Mouse (Mus musculus) layer of hippocampus, adult 2 months (tissue): ENCODE data around the gene Olfr209. TPM values are rescaled to one million over a fixed set of nuclear protein-coding genes. Genes with fewer than 3 reads are reported as not detected.
"Not testable (repeated sequence)": the region's sequence is repeated elsewhere in the genome, so short reads cannot be mapped to it uniquely, and the experiment has no call there.

ENCODE experiments used
- DNase-seq, 2 experiments: peaks; one replicate each; pipeline ENCODE4 v3.0.0; 2022; ENCODE audit warnings: low spot score in 2 of 2
- H3K27ac ChIP-seq: fragments of 200-600 bp; 2 replicates; pipeline ENCODE4 v1.8.1; 2022
- H3K4me3 ChIP-seq: fragments of 200-600 bp; 2 replicates; pipeline ENCODE4 v1.8.1; 2022; ENCODE audit warnings: mild to moderate bottlenecking
- CTCF ChIP-seq: fragments of 200-600 bp; conservative IDR thresholded peaks from 2 replicates; pipeline ENCODE4 v1.8.1; 2022; ENCODE audit warnings: antibody characterized with exemption, mild to moderate bottlenecking, moderate library complexity
- long read RNA-seq, 2 experiments: library from polyadenylated mRNA; stranded (forward); transcript quantifications; one replicate each; pipeline ENCODE4 v2.0.0; 2021; ENCODE audit warnings: borderline mapping rate in 2 of 2
- total RNA-seq, 2 experiments: library from RNA; stranded (reverse); gene quantifications; 2 replicates each; pipeline ENCODE4 v1.2.3; 2021

Gene Olfr209
- not detected for total RNA-seq
- long read RNA-seq, experiment 1 = 0 reads
- long read RNA-seq, experiment 2 = 0 reads

DNA sequence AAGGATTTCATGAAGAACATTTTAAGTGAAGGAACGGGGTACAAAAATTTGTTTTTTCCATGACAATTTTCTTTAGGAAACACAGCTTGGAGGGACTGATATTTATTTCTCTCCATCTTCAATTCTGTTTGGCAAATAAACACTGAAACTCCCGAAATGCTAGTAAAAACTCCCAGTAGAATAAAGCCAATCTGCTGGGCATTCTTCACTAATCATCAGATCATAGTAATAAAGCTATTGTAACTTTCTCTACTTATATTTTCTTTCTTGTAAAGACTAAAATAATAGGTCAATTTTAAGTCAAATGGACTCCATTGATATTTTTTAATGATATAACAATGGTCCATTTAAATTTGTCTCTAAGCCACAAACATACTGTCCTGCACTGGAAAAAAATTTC, at the start of gene Olfr209:
TSS of gene Olfr209 (minus strand) at position 101 of the 400 bp plus-strand sequence.
- H3K27ac ChIP-seq = no peak within 1 kb of the TSS
- no peak within 1 kb of the TSS for H3K4me3 ChIP-seq
- TF ChIP-seq CTCF = no peak
- DNase-seq = no peak

DNA sequence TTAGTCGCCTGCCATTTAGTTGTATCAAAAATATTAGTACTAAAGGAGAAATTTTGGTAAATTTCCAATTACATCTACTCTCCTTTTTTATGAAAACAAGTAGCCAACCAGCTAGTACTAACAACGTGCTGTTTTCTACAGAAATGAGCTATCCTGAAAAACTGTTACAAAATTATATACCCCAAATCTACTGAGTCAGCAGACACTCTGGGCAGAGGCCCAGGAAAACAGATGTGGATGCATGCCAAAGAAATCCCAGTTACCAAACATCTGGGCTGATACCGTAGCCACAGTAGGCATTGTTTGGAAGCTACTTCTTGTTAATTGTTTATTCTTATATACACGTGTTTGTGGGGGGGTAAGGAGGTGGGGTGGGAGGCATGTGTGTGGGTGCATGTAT, 49.7 kb upstream of the Olfr209 start:
- DNase-seq = no peak
- no peak overlapping the region for H3K27ac ChIP-seq
- H3K4me3 ChIP-seq = no peak overlapping the region
- no peak for TF ChIP-seq CTCF

DNA sequence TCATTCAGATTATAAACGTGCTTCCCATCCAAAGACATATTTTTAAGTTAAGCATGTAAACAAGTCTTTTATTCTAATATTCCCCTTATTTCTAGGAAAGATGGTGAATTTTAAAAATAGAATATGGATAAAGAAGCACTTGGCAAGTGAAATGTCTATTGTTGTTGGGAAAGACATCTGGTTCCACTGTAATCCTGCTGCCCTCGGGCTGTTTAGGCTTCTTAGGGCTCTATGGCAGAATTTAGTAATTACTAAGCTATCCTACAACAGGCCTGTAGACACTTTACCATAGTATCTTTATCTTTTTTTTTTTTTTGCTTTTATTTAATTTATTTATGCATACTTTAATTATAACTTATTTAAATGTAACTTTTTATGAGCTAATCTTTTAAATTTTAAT, 46.0 kb upstream of the Olfr209 start:
- DNase-seq = no peak

DNA sequence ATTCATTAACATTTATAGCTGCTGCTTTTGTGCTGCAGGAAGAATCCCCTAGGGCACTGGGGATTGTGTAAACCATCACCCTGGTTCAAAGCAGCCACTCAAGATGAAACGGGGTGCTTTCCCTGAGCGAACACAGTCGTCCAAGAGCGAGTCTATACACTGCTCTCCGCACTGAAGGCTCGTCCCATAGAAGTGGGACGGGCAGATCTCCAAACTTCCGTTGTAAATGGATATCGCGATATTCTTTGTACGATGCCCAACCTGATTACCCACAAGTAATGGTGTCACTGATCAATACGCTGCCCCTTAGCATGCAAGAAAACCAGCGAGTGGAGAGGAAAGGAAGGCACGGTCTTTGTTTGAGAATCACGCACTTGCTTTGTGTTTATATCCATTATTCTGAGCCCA, 45.6 kb upstream of the Olfr209 start:
- TF ChIP-seq CTCF = no peak
- DNase-seq = no peak
- Histone ChIP-seq H3K4me3 (no peak overlapping the region), H3K27ac (no peak overlapping the region)

More for the DNA sequence above, 46.0 kb upstream of the Olfr209 start:
- no peak overlapping the region for H3K4me3 ChIP-seq
- H3K27ac ChIP-seq = no peak overlapping the region
- TF ChIP-seq CTCF = no peak

DNA sequence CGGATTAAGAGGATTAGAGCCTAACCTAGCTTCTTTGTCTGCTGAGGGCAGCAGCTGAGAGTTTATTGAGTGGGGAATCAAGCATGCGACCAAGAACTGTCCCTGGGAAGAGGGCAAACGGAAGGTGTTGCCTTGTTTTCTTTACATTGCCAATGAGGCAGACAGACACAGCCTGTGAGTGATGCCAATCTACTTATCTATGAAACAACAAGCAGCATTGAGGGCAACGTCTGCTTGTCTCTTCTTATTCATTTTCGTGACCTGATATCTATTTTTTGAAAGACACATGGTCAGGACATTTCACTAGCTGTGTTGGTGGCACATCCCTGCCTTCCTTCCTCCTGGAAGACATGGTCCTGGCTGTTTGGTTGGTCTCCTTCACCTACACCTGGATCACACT, 43.2 kb upstream of the Olfr209 start, which contains the start of gene Gabrr3:
TSS of gene Gabrr3 (plus strand) at position 301 of the 400 bp plus-strand sequence.
- no peak for TF ChIP-seq CTCF
- no peak for DNase-seq
- no peak within 1 kb of the TSS for H3K4me3 ChIP-seq
- H3K27ac ChIP-seq = no peak within 1 kb of the TSS

DNA sequence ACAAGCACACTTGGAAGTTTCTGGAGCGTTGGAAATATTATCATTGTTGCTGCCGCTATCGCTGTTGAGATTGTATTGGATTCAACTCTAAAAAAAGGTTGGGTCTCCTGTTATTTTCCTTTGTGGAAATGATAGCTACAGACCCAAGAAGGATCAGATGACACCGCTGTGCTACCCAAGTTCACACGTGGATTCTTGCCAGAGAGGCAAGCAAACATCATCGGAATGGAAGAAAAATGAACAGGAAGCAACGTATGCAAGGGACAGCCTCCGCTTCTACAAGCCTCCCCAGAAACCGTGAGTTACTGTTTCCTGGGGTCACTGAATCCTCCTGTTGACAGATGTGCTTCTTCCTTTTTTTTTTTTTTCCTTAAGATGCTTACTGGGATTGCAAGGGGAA, 41.0 kb upstream of the Olfr209 start:
- no peak for DNase-seq
- no peak overlapping the region for H3K4me3 ChIP-seq
- H3K27ac ChIP-seq = no peak overlapping the region
- TF ChIP-seq CTCF = no peak

DNA sequence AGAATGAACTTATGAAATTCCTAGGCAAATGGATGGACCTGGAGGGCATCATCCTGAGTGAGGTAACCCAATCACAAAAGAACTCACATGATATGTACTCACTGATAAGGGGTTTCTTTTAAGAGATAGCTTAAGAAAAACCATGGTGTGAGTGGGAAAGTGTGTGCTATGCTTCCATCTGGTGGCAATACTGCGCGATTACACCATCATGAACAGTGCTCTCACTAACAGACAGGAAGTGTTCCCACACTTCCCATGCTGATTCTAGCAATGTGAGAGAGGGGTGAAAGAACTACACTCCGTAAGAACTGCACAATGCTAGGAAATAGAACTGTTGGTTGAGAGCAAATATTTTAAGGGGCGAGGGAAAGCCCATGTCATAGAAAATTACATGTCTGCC, 39.9 kb upstream of the Olfr209 start:
- no peak overlapping the region for H3K27ac ChIP-seq

DNA sequence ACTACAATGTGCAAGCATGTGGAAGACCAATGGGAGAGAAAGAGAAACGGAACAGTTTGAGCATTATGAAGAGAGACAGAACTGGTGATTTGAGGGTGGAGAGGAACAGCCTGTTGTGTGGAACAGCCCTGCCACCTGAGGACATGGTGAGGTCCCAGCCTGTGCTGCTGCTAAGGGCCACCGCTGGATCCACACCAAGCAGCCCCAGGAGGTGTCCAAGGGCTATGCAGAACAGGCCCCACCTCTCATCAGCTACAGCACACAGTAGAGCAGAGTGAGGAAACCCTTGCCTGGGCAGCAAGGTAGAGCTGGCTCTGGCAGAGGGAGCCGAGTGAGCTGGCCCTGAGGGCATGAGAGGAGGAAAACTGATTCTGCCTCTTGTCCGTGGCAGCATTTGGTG, 38.2 kb upstream of the Olfr209 start:
- no peak overlapping the region for H3K4me3 ChIP-seq
- no peak for DNase-seq
- no peak for TF ChIP-seq CTCF
- no peak overlapping the region for H3K27ac ChIP-seq

More for the DNA sequence above, 39.9 kb upstream of the Olfr209 start:
- TF ChIP-seq CTCF = peak; percentile 81
- no peak overlapping the region for H3K4me3 ChIP-seq
- peak; percentile 27 to 33 for DNase-seq

DNA sequence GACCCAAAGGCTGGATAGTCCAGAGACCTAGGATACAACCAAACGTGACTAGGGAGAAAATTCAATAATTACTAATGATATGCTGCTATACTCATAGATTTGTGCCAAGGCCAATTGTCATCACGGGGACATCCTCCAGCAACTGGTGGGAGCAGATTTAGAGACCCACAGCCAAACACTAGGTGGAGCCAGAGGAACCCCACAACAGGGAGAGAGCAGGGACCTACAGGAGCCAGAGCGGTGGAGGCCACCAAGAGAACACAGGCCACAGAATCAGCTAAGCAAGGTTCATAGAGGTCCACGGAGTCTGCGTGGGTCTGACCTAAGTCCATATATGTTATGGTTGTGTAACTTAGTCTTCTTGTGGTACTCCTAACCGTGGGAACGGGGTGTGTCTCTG, 37.3 kb upstream of the Olfr209 start:
- DNase-seq = no peak
- TF ChIP-seq CTCF = peak; percentile 45
- H3K4me3 ChIP-seq = no peak overlapping the region
- no peak overlapping the region for H3K27ac ChIP-seq

DNA sequence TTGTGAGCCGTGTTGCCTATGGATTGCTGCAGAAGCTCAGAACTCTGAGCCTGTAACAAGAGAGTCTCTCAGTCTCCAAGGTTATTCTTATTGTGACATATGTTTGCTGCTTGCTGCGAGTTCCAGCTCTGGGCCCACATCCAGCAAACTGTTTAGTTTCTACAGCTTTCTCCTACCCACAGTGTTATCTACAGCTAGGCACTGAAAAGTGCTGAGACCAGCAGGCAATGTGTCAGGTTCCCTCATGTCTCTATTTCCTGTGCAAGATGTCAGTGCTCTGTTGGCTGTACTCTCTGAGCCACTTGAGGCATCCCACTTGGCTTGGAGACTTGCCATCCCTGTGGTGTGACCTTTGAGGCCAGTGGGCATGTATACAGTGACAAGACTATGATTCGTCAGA, 29.5 kb upstream of the Olfr209 start:
- peak; percentile 48 to 64 for DNase-seq
- Histone ChIP-seq H3K4me3 (no peak overlapping the region), H3K27ac (0 out of 2 replicates have a peak overlapping the region, but pooled peaks have one; percentile 53)
- no peak for TF ChIP-seq CTCF

DNA sequence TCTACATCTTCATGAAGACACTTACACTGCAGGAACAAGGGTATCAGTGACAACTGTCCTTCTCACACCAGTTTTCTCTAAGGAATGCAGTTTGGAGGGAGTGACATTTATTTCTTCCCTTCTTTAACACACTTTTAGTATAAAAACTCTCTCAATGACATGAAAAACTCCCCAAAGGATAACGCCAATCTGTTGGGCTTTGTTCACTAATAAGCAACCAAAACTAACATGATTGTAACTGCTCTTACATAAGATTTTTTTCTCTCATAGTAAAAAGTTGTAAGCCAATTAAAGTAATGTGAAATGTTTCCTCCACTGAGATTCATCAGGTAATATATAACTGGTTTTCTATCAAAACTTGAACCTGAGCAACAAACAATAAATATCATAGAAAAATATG, 14.6 kb downstream of the Olfr209 start, which contains the start of gene Olfr206:
TSS of gene Olfr206 (minus strand) at position 101 of the 400 bp plus-strand sequence.
- no peak within 1 kb of the TSS for H3K27ac ChIP-seq

DNA sequence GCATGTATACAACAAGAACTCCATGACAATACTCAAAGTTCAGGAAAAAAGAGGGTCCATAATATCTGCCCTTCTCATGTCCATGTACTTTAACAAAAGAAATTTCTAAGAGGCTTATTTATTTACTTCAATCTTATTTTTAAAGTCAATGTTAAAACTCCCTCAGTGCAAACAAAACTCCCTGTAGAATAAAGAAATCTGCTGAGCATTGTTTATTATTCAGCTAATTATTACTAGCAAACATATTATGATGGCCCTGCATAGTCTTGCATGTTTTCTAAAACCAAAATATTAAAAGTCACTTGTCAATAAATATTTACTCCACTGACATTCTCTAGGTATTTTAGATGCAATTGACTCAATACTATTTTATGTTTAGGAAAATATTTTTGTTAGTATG, 32.8 kb downstream of the Olfr209 start, which contains the start of gene Olfr205:
TSS of gene Olfr205 (minus strand) at position 101 of the 400 bp plus-strand sequence.
- TF ChIP-seq CTCF = no peak
- Histone ChIP-seq H3K27ac (no peak within 1 kb of the TSS), H3K4me3 (no peak within 1 kb of the TSS)
- no peak for DNase-seq

More for the DNA sequence above, 14.6 kb downstream of the Olfr209 start, which contains the start of gene Olfr206:
- H3K4me3 ChIP-seq = no peak within 1 kb of the TSS
- DNase-seq = no peak
- no peak for TF ChIP-seq CTCF

DNA sequence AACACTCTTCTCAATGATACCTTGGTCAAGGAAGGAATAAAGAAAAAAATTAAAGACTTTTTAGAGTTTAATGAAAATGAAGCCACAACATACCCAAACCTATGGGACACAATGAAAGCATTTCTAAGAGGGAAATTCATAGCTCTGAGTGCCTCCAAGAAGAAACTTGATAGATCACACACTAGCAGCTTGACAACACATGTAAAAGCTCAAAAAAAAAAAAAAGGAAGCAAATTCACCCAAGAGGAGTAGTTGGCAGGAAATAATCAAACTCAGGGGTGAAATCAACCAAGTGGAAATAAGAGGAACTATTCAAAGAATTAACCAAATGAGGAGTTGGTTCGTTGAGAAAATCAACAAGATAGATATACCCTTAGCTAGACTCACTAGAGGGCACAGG, 40.5 kb downstream of the Olfr209 start:
- not testable (repeated sequence) for DNase-seq, H3K4me3 ChIP-seq, H3K27ac ChIP-seq

DNA sequence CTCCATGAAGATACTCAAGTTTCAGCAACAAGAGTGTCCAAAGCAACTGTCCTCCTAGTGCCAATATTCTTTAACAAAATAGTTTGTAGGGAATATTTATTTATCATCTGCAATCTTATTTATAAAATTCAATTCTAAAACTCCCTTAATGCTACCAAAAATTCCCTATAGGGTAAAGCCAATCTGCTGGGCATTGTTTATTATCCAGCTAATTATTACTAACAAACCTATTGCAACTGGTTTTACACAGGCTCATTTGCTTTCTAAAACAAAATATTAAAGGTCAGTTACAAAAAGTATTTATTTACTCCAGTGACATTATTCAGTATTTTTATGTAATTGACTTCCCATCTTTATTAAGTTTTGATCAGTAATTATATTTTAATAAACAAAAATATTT, 45.6 kb downstream of the Olfr209 start, which contains the start of gene Olfr204:
TSS of gene Olfr204 (minus strand) at position 101 of the 400 bp plus-strand sequence.
- no peak for TF ChIP-seq CTCF
- DNase-seq = no peak
- no peak within 1 kb of the TSS for H3K27ac ChIP-seq
- no peak within 1 kb of the TSS for H3K4me3 ChIP-seq

Other genes with a start within 250 kb of the Olfr209 start
- not detected for gene Olfr194, start 242.9 kb downstream of the Olfr209 start, total RNA-seq
- gene Olfr195, start 216.9 kb downstream of the Olfr209 start, total RNA-seq = not detected
- gene Olfr196, start 193.5 kb downstream of the Olfr209 start, total RNA-seq = not detected
- gene Olfr198, start 160.5 kb downstream of the Olfr209 start, total RNA-seq = not detected
- not detected for gene Olfr199, start 144.2 kb downstream of the Olfr209 start, total RNA-seq
- not detected for gene Olfr201, start 91.4 kb downstream of the Olfr209 start, total RNA-seq
- not detected for gene Olfr202, start 77.2 kb downstream of the Olfr209 start, total RNA-seq
- not detected for gene Olfr203, start 65.1 kb downstream of the Olfr209 start, total RNA-seq
- gene Olfr204, start 45.7 kb downstream of the Olfr209 start, total RNA-seq = not detected
- gene Olfr205, start 32.9 kb downstream of the Olfr209 start, total RNA-seq = not detected
- gene Olfr206, start 14.7 kb downstream of the Olfr209 start, total RNA-seq = not detected
- gene Gabrr3, start 43.3 kb upstream of the Olfr209 start, total RNA-seq = not detected
- gene Riox2, start 107.8 kb upstream of the Olfr209 start, total RNA-seq = 10 to 100 TPM; 13.8 to 17.2 TPM
- 1 to 10 TPM; 3.8 to 4.8 TPM for gene Crybg3, start 237.0 kb upstream of the Olfr209 start, total RNA-seq